Mouse (Mus musculus) bone marrow macrophage, adult 2 months (primary cell): ENCODE measurements around the gene Rin3.

ENCODE experiments used
- CTCF ChIP-seq: IDR thresholded peaks from 2 replicates; pipeline ENCODE4 v1.5.1; 2012; ENCODE audit warnings: low read depth, mild to moderate bottlenecking, low read length, moderate library complexity
- POLR2A ChIP-seq: IDR thresholded peaks from 2 replicates; pipeline ENCODE4 v1.6.1; 2012; ENCODE audit warnings: mild to moderate bottlenecking, low read depth, low read length, borderline replicate concordance

DNA sequence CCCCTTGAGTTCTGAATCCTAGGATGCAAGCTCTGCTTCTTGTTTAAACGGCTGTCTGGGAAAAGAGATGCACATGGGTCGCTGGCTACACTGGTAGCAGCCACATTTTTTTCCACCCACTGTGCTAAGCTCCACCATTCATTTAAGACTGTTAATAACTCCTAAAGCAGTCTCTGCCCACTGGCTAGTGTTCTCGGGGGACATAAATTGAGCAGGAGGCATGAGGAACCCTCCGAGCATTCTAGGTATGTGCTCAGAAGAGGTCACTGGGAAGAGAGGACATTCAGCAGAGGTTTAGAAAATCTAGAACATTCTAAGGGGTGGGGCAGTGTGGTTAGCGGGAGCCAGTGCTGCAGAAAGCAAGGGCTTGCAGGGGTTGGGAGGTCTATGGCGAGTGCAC, 2.5 kb downstream of the Rin3 start:
- TF ChIP-seq CTCF, result no peak
- TF ChIP-seq POLR2A, result no peak
